Mouse (Mus musculus): Measurements from ENCODE around the gene Mmp3.
"Not testable (repeated sequence)": the region's sequence is repeated elsewhere in the genome, so short reads cannot be mapped to it uniquely, and the experiment has no call there.

GRCm38 (mm10) chr9:7396556-7396955, 49.1 kb upstream of the Mmp3 start:
- not testable (repeated sequence) for TF ChIP-seq CTCF (IDR thresholded peaks at IDR 0.05; ENCODE audit: control insufficient read depth, insufficient read depth, insufficient read length); USF1 (IDR thresholded peaks at IDR 0.05; ENCODE audit: low read depth); MYOD1 (IDR thresholded peaks at IDR 0.05; ENCODE audit: control insufficient read depth, insufficient read length, low read depth); FOSL1 (IDR thresholded peaks at IDR 0.05; ENCODE audit: insufficient read depth, low read length, poor library complexity, severe bottlenecking); MAX (IDR thresholded peaks at IDR 0.05); MYOG (IDR thresholded peaks at IDR 0.05; ENCODE audit: control insufficient read depth, extremely low read depth, insufficient read length); CEBPB (IDR thresholded peaks at IDR 0.05; ENCODE audit: low read depth)
